Mouse (Mus musculus) MEL-GATA-1-ER (cell line): ENCODE measurements around the gene Etnk2.

Source experiments
- DNase-seq: peaks from one replicate; pipeline ENCODE4 v3.0.0-alpha.2; 2012; ENCODE audit warnings: low read depth; ENCODE audit errors: extremely low read depth

Etnk2 gene

DNA sequence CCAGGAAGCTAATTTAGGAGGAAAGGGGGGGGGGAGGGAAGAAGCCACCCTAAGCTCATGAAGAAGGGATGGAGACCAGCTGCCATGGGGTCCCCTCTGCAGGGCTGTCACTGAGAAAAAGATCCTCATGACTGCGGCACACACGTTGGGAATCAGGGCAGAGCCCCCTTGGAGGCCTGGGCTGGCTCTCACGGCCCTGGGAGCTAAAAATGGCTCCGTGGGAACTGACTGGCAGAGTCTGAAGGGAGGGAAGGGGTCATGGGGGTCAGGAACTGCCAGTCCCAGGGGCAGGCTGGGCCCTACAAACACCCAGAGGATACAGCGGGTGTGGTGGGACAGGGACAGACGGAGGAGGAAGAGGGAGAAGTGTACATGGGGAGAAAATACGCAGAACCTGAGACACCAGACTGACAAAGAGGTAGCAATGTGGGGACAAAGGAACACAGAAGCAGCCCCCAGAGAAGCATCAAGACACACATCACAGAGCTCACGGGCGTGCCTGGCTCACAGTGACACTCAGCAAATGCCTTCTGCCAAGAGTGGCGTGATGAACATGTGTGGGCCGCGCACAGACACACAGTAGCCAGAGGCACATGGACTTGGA lies 19.3 kb downstream of the Etnk2 start:
- no peak for DNase-seq

DNA sequence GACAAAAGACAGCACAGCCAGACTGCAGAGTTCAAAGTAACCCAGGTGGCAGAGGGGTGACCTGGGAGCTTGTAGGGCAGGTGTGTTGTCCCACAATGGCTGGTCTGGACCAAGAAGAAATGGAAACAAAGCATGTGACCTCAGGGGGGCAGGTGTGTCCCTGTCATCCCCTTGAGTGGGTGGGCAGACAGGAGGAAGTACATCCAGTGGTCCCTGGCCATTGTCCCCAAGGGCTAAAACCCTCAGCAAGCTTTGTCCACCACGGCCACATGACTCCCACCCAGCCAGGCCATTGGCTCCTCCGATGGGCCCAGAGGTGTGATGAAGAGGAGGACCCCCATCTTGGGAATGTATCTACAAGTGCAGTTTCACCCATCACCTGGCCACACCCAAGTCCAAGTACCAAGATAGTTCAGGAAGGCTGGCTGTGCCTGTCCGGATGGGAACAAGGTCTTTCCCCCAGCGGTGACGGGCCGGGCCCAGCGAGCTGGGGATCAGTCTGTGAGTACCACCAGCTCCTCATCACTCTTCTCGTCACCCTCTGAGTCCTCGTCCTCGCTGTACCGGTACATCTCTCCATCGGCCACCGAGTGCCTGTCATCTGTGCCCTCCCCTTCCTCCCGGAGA lies 19.9 kb downstream of the Etnk2 start:
- no peak for DNase-seq

DNA sequence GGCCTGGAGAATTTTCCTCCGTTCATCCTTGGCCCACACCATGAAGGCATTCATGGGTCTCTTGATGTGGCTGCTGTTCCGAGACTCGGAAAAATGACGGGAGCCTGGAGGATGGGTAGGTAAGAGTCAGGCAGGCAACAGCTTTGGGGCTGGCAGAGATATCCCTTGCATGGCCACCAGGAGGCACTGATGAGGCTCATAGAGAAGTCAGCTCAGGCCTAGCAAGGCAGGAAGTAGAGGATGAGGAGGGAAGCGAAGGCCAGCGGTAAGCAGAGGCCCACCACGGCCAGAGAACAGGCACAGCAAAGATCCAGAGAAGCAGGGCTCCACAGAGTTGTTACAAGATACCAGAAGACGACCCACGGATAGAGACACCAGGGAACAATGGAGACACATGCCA lies 22.1 kb downstream of the Etnk2 start:
- DNase-seq = peak; percentile 77

DNA sequence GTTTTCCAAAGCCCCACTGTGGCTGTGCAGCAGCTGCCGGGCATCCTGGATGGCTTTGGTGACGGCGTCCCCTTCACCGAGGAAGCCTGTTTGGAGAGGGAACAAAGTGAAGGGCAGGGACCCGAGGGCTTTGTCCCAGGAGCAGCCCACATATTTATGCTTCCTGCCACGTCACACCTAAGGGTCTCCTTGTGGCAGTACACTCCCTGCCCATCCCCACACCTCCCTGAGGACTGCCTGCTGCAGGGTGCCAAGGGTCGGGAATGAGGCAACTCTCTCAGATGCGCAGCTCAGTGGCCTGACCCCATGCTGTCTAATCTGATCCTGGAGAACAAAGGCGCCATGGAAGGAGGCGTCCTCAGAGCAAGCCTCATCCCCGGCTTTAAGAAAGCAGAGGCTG lies 22.8 kb downstream of the Etnk2 start:
- no peak for DNase-seq

GRCm38 (mm10) chr1:133387539-133388268 lies 24.3 kb downstream of the Etnk2 start:
- DNase-seq = no peak

DNA sequence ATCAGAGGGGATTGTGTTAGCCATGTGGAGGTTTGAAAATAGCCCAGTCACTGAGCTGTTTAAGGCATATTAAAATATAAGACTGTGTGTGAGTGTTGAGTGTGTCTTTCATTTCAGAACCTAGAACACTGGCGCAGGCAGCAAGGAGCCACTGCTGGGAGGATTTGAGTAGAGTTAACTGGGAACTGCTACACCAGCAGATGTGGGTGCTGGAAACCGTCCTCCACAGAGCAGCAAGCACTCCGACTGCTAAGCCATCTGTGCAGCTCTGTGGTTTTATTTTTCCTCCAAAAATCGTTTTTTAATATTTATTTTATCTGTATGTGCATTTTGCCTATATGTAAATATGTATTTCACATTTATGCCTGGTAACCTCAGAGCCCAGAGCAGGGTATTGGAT lies 31.3 kb downstream of the Etnk2 start:
- no peak for DNase-seq

- DNase-seq = no peak
Measured at GRCm38 (mm10) chr1:133396693-133397092, 33.3 kb downstream of the Etnk2 start.

GRCm38 (mm10) chr1:133397094-133397482 lies 33.7 kb downstream of the Etnk2 start:
- no peak for DNase-seq

- DNase-seq = no peak
Measured at GRCm38 (mm10) chr1:133397483-133398237, 34.3 kb downstream of the Etnk2 start.

GRCm38 (mm10) chr1:133400014-133400725 lies 36.8 kb downstream of the Etnk2 start:
- DNase-seq = no peak

- no peak for DNase-seq
Measured at GRCm38 (mm10) chr1:133404005-133404404, 40.6 kb downstream of the Etnk2 start.

DNA sequence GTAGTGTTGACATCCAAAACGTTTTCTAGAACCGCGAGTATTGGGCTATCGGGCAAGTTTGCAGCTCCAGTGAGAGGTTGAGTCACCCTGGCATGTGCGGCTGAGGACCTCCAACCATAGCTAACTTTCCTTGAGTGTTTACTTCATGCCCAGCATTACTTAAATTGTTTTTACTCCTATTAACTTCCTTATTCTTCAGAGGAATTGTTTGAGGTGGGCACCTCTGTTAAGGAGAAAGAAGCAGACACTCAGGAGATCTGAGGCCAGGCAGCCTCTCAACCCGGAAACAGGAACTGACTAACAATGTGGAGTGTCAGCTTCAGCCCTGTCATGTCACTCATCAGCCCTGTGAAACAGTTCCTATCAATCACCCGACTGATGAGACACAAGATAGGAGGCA lies 43.2 kb downstream of the Etnk2 start:
- DNase-seq = no peak

DNA sequence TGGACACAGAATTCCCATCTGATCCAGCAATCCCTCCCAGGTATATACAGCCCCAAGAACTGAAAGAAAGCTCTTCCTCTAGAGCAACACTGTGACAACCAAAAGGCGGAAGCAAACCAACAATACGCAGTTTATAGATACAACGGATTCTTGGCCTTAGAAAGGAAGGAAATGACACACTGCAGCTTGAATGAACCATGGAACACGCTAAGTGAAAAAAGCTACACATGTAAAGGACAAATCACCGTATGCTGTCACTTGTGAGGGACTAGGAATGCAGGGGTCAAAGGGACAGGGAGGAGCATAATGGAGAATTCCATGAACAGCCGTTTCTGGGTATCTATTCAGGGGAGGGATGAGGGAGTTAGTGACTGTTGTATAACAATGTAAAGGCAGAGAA lies 44.1 kb downstream of the Etnk2 start:
- DNase-seq = no peak

DNA sequence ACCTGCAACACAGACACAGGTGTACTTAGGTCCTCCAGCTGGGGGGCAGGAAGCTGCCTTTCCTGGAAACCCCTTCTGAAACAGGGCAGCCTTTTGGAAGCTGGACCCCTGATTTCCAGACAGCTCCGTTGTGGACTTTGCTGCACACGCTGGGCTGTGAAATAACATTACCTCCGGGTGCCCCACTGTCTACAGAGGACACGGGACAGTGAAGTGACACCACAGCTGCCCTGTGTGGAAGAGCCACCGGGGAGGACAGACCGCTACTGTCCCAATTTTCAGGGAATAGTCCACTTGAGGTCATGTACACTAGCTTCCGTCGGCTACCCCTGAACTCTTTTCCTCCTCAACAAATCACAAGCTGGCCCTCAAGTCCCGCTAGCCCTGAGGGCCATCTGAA lies 44.9 kb downstream of the Etnk2 start:
- no peak for DNase-seq

GRCm38 (mm10) chr1:133408880-133409516 lies 45.6 kb downstream of the Etnk2 start:
- no peak for DNase-seq

DNA sequence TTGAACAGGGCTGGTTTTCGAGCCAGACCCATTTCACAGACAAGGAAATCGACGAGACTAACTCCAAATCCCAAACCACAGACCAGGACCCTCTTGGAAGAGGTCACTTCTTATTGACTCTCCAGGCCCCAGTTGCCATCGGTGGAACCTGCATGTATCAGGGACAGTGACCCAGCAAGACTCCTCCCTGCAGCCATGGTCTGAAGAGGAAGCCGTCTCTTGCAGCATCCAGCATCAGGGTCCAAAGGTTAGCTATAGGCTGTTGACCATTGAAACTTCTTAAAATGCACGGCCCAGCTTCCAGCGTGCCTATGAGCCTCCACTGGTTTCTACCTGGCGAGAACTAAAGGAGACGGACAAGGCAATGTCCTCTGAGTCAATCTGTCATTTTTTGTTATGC lies 46.4 kb downstream of the Etnk2 start:
- DNase-seq = no peak

DNA sequence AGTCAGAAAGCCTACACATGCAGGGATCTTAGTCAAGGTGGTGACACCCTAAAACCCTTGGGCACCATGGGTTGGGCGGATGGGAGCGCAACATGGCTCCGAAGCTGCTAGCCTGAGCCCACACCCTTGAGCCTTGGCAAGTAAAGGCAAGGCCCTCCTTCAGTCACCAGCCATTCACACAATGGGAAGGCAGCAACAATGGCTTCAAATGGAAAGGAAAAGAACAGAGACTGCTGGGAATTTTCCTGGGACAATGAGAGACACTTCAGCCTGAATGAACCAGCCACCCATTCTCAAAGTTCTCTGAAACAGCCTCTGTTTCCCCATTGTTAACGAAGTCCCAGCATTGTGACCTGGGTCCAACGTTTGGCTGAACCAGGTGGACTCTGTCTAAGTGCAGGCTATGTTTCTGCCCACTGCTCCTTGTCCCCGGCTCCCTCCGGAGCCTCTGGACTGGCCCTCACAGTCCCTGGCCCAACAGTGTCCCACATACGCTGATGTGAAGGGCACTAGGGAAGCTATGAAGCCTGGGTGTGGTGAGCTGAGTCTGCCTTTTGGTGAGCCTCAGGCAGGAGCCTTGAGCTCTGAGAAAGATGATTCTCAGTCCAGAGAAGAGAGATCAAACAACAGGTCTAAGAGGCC lies 48.3 kb downstream of the Etnk2 start:
- no peak for DNase-seq

GRCm38 (mm10) chr1:133412941-133413340 lies 49.6 kb downstream of the Etnk2 start:
- DNase-seq = no peak

DNA sequence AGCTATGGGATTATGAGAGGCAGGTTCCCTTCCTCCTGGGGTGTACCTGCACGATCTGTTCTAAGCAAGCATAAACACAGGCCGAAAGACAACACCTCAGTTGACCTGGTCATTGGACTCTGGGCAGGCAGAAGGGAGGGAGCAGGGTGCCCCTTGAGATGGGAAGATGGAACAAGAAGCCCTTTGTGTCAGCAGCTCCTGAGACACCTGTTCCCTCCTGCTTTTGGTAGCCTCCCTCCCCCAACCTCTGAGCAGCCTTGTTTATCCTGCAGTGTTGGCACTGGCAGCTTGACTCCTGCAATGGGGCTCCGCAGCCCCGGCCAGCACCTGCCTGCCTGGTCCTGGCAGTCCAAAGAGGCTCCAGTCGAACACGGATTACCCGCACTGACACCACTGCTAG lies 51.7 kb downstream of the Etnk2 start:
- no peak for DNase-seq

GRCm38 (mm10) chr1:133415505-133415904 lies 52.1 kb downstream of the Etnk2 start:
- no peak for DNase-seq

DNA sequence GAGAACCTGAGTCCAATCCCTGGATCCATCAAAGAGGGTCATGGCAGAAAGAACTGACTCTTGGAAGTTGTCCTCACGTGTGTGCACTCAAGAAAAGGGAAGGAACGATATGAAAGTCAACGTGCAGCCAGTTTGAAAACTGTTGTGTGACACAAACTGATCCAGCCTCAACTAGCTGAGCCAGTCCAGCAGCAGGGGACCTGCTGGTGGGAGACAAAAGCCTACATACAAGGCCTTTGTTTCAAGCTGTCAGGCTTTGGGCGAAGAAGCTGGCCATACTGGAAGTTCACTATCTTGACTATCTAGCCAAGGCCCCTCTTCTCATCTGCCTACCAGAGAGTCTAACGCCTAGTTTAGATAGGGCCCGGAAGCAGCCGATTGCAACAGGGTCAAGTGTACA lies 53.1 kb downstream of the Etnk2 start:
- DNase-seq = no peak
